Mouse (Mus musculus) embryonic fibroblast, embryonic 13.5 days (primary cell): Measurements from ENCODE around the gene Wdr25.

Experiments
- CTCF ChIP-seq: IDR thresholded peaks from 2 replicates; pipeline ENCODE4 v1.5.1; 2011; ENCODE audit warnings: mild to moderate bottlenecking, control low read depth, low read length, moderate library complexity, borderline replicate concordance; ENCODE audit not compliant: insufficient read depth
- POLR2A ChIP-seq: IDR thresholded peaks from 2 replicates; pipeline ENCODE4 v1.6.1; 2011; ENCODE audit warnings: low read depth, mild to moderate bottlenecking, control low read depth, low read length, moderate library complexity

- TF ChIP-seq CTCF = no peak
- TF ChIP-seq POLR2A = no peak
These were observed 145.9 kb downstream of the Wdr25 start for GRCm38 (mm10) chr12:109039311-109039710.
